Mouse (Mus musculus): ENCODE results near the gene Ap1m2. TPM values are rescaled to one million over a fixed set of nuclear protein-coding genes. Genes with fewer than 3 reads are reported as not detected.
A peak's percentile ranks its signal among the peaks of the same experiment; 100 is the strongest.
"Not testable (repeated sequence)": the region's sequence is repeated elsewhere in the genome, so short reads cannot be mapped to it uniquely, and the experiment has no call there.

The Ap1m2 gene
- polyA plus RNA-seq, 1 experiment, result 2.0 TPM

GRCm38 (mm10) chr9:21266889-21267288, 45.2 kb downstream of the Ap1m2 start:
- Histone ChIP-seq H3K4me1 (ENCODE audit: control insufficient read depth, insufficient read depth, insufficient read length) (peaks cover 11% of the 10 kb centered on the region; the same call in 1 of the 2 replicates), H3K36me3 (ENCODE audit: control insufficient read depth, insufficient read depth, low read length) (peaks cover 31% of the 10 kb centered on the region), H3K4me3 (ENCODE audit: extremely low read depth, insufficient read depth, insufficient read length) (no peak overlapping the region), H3K27ac (ENCODE audit: insufficient read depth, low read length) (no peak overlapping the region), H3K27me3 (ENCODE audit: control insufficient read depth, insufficient read depth, low read length) (no peaks in the 10 kb centered on the region)
- WGBS, result 90% methylated on average over 5 of the region's 5 CpGs
- no peak for TF ChIP-seq POLR2A (IDR thresholded peaks at IDR 0.05; ENCODE audit: low read depth, low read length)
- no peak for TF ChIP-seq CTCF (IDR thresholded peaks at IDR 0.05; ENCODE audit: extremely low read depth, insufficient read depth, insufficient read length, insufficient replicate concordance)
- DNase-seq (ENCODE audit: low read depth in 1 of 2, low spot score in 2 of 2), result no peak

DNA sequence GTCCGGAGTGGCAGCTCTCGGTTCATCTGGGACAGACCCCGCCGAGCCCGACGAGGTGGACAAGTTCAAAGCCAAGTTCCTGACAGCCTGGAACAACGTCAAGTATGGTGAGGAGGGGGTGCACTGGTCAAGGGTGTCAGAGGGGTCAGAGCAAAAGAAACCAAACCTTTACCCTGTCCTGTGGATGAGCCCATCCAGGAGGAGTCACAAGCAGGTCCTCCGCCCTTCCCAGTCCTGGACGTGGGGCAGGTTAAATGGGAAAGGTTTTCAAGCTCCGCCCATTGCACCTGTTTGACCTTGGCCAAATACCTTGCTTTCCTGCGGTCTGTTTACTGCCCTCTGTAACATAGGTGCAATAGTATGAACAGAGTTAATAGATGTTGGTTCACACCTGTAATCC, 46.5 kb downstream of the Ap1m2 start:
- Histone ChIP-seq H3K27ac (ENCODE audit: insufficient read depth, low read length) (peak overlapping the region; percentile 63; the same call in 1 of the 2 replicates), H3K4me1 (ENCODE audit: control insufficient read depth, insufficient read depth, insufficient read length) (peaks cover 21% of the 10 kb centered on the region; the same call in 1 of the 2 replicates), H3K4me3 (ENCODE audit: extremely low read depth, insufficient read depth, insufficient read length) (peak overlapping the region; percentile 77), H3K36me3 (ENCODE audit: control insufficient read depth, insufficient read depth, low read length) (peaks cover 21% of the 10 kb centered on the region), H3K27me3 (ENCODE audit: control insufficient read depth, insufficient read depth, low read length) (no peaks in the 10 kb centered on the region)
- 8% methylated on average over 11 of the region's 11 CpGs for WGBS
- no peak for DNase-seq (ENCODE audit: low read depth in 1 of 2, low spot score in 2 of 2)
- TF ChIP-seq POLR2A (IDR thresholded peaks at IDR 0.05; ENCODE audit: low read depth, low read length), result no peak

- Histone ChIP-seq H3K4me3 (ENCODE audit: extremely low read depth, insufficient read depth, insufficient read length) (peak within 1 kb of the TSS; percentile 77), H3K27me3 (ENCODE audit: control insufficient read depth, insufficient read depth, low read length) (no peaks in the 10 kb centered on the region), H3K4me1 (ENCODE audit: control insufficient read depth, insufficient read depth, insufficient read length) (peaks cover 24% of the 10 kb centered on the region; the same call in 1 of the 2 replicates), H3K27ac (ENCODE audit: insufficient read depth, low read length) (peak within 1 kb of the TSS; percentile 74), H3K36me3 (ENCODE audit: control insufficient read depth, insufficient read depth, low read length) (peaks cover 18% of the 10 kb centered on the region)
- under 1% methylated on average over 49 of the region's 49 CpGs for WGBS
- no peak for TF ChIP-seq CTCF (IDR thresholded peaks at IDR 0.05; ENCODE audit: extremely low read depth, insufficient read depth, insufficient read length, insufficient replicate concordance)
- TF ChIP-seq POLR2A (IDR thresholded peaks at IDR 0.05; ENCODE audit: low read depth, low read length), result peak; percentile 86
- DNase-seq (ENCODE audit: low read depth in 1 of 2, low spot score in 2 of 2), result peak; percentile 93 to 99
Observed at GRCm38 (mm10) chr9:21265000-21265561, 47.1 kb downstream of the Ap1m2 start, which contains the start of gene Atg4d. TSS of gene Atg4d (plus strand) at chr9:21265293.

DNA sequence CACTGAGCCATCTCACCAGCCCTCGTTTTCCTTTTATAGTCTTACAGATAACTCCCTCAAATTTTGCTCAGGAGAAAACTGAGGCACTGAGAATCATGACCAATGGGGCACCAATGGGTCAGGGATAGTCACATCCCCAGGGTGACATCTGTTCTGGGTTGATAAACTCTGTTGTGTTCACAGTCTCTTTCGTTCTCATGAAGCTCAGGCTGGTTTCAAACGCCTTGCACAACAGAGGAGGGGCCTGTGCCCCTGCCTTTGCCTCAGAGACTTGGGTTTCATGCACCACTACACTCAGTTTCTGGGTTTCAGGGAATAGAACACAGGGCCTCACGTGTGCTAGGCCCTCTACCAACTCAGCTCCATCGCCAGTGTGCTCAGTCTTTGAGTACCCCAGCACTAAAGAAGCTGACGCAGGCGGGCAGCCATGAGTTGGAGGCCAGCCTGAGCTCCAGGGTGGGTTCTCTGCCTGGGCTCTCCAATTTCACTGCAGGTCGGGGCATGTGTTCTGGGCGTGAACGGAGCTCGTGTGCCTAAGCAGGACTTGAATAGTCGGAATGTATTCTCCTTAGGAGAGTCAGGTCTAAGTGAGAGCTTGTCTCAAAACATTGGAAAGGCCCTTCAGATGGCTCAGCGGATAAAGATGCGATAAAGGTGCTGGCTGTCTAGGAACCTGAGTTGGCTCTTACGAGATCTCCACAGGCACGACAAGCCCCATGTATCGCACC, 47.7 kb downstream of the Ap1m2 start:
- H3K27ac ChIP-seq (ENCODE audit: insufficient read depth, low read length), result peak overlapping the region; percentile 74
- DNase-seq (ENCODE audit: low read depth in 1 of 2, low spot score in 2 of 2), result no peak
- H3K4me3 ChIP-seq (ENCODE audit: extremely low read depth, insufficient read depth, insufficient read length), result peak overlapping the region; percentile 44
- TF ChIP-seq CTCF (IDR thresholded peaks at IDR 0.05; ENCODE audit: extremely low read depth, insufficient read depth, insufficient read length, insufficient replicate concordance) (no peak), POLR2A (IDR thresholded peaks at IDR 0.05; ENCODE audit: low read depth, low read length) (no peak)
- H3K27me3 ChIP-seq (ENCODE audit: control insufficient read depth, insufficient read depth, low read length), result no peaks in the 10 kb centered on the region
- 32% methylated on average over 17 of the region's 17 CpGs for WGBS
- peaks cover 24% of the 10 kb centered on the region; the same call in 1 of the 2 replicates for H3K4me1 ChIP-seq (ENCODE audit: control insufficient read depth, insufficient read depth, insufficient read length)
- peaks cover 15% of the 10 kb centered on the region for H3K36me3 ChIP-seq (ENCODE audit: control insufficient read depth, insufficient read depth, low read length)

DNA sequence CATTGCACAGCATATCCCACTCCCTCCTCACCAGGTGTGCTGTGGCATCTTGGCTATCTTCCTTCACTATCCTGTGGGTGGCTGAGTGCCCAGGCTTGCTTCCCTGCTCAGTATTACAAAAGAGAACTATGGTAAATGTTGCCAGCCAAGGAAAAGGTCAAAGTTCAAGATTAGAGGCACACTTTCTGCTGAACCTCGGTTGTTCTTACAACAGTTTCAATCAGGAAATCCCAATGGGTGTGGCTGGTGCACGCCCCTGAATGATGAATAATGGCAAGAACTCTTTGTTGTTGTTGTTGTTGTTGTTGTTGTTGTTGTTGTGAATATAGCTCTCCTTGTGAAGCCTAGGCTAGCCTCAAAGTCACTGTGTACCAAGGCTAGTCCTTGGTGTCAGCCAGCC, 50.3 kb downstream of the Ap1m2 start:
- Histone ChIP-seq H3K4me3 (ENCODE audit: extremely low read depth, insufficient read depth, insufficient read length) (no peak overlapping the region), H3K4me1 (ENCODE audit: control insufficient read depth, insufficient read depth, insufficient read length) (peaks cover 24% of the 10 kb centered on the region; the same call in 1 of the 2 replicates), H3K27me3 (ENCODE audit: control insufficient read depth, insufficient read depth, low read length) (no peaks in the 10 kb centered on the region), H3K27ac (ENCODE audit: insufficient read depth, low read length) (no peak overlapping the region), H3K36me3 (ENCODE audit: control insufficient read depth, insufficient read depth, low read length) (peaks cover 2% of the 10 kb centered on the region; the same call in 1 of the 2 replicates)
- 8% methylated on average over 2 of the region's 2 CpGs for WGBS
- no peak for DNase-seq (ENCODE audit: low read depth in 1 of 2, low spot score in 2 of 2)
- TF ChIP-seq CTCF (IDR thresholded peaks at IDR 0.05; ENCODE audit: extremely low read depth, insufficient read depth, insufficient read length, insufficient replicate concordance) (no peak), POLR2A (IDR thresholded peaks at IDR 0.05; ENCODE audit: low read depth, low read length) (no peak)

DNA sequence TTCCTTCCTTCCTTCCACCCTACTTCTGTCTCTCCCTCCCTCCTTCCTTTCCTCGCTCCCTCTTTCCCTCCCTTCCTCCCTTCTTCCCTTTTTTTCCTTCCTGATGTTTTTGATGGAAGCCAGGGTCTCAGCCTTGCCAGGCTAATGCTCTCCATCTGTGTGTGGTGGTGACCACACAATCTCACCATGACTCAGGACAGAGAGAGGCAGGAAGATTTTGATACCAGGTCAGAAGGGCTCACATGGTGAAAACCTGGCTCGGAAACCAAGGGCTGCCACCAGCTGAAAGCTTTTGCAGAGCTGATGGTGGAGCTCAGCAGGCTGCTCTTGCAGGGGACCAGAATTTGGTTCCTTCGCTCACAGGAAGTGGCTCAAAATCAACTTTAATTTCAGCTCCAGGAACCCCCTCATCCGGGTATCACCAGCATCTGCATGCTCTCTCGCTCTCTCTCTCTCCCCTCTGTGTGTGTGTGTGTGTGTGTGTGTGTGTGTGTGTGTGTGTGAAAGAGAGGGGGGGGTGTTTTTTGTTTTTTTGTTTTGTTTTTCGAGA, 51.6 kb downstream of the Ap1m2 start:
- no peak for DNase-seq (ENCODE audit: low read depth in 1 of 2, low spot score in 2 of 2)
- peaks cover 21% of the 10 kb centered on the region; the same call in 1 of the 2 replicates for H3K4me1 ChIP-seq (ENCODE audit: control insufficient read depth, insufficient read depth, insufficient read length)
- no peaks in the 10 kb centered on the region for H3K27me3 ChIP-seq (ENCODE audit: control insufficient read depth, insufficient read depth, low read length)
- TF ChIP-seq CTCF (IDR thresholded peaks at IDR 0.05; ENCODE audit: extremely low read depth, insufficient read depth, insufficient read length, insufficient replicate concordance) (no peak), POLR2A (IDR thresholded peaks at IDR 0.05; ENCODE audit: low read depth, low read length) (no peak)
- H3K4me3 ChIP-seq (ENCODE audit: extremely low read depth, insufficient read depth, insufficient read length), result no peak overlapping the region
- H3K36me3 ChIP-seq (ENCODE audit: control insufficient read depth, insufficient read depth, low read length), result no peaks in the 10 kb centered on the region
- H3K27ac ChIP-seq (ENCODE audit: insufficient read depth, low read length), result no peak overlapping the region
- 56% methylated on average over 6 of the region's 6 CpGs for WGBS

GRCm38 (mm10) chr9:21256349-21256748, 55.8 kb downstream of the Ap1m2 start:
- not testable (repeated sequence) for H3K27me3 ChIP-seq (ENCODE audit: control insufficient read depth, insufficient read depth, low read length); H3K4me3 ChIP-seq (ENCODE audit: extremely low read depth, insufficient read depth, insufficient read length); H3K4me1 ChIP-seq (ENCODE audit: control insufficient read depth, insufficient read depth, insufficient read length); H3K36me3 ChIP-seq (ENCODE audit: control insufficient read depth, insufficient read depth, low read length); DNase-seq (ENCODE audit: low read depth in 1 of 2, low spot score in 2 of 2); H3K27ac ChIP-seq (ENCODE audit: insufficient read depth, low read length)
- WGBS, result 96% methylated on average over 4 of the region's 4 CpGs

Data from spleen, adult 2 months (tissue).